Mouse (Mus musculus): ENCODE measurements around the gene Bcl7c.

GRCm38 (mm10) chr7:127677077-127677476 is 31.7 kb downstream of the Bcl7c start:
- TF ChIP-seq CTCF (IDR thresholded peaks at IDR 0.05) (peak; percentile 75), EP300 (IDR thresholded peaks at IDR 0.05) (no peak)
